Mouse (Mus musculus) left cerebral cortex, adult 11 months (tissue): ENCODE data around the gene Ankdd1a.

Experiments
- DNase-seq: peaks from one replicate; pipeline ENCODE4 v3.0.0; 2022; ENCODE audit warnings: low spot score

Gene Ankdd1a

GRCm38 (mm10) chr9:65519807-65520504 lies at the start of gene Ankdd1a:
TSS of gene Ankdd1a (minus strand) at chr9:65520193.
- DNase-seq, result peak; percentile 50

GRCm38 (mm10) chr9:65569491-65569971 lies 49.5 kb upstream of the Ankdd1a start:
- DNase-seq, result no peak

DNA sequence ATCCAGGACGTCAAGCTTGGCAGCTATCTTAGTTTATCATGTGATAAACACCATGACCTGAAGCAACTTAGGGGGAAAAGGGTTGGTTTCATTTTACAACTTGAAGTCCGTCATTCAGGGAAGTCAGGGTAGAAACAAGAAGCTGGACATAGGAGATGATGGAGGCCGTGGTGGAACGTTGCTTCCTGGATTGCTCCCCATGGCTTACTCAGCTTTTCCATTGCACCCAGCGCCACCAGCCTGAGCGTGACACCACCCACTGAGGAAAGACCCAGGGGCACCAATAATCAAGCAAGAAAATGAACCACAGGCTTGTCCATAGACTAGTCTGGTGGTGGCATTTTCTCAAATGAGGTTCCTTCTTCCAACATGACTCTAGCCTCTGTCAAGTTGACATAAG lies 48.8 kb upstream of the Ankdd1a start:
- DNase-seq, result no peak

- DNase-seq, result no peak
Observed at GRCm38 (mm10) chr9:65564698-65565097, 44.7 kb upstream of the Ankdd1a start.

DNA sequence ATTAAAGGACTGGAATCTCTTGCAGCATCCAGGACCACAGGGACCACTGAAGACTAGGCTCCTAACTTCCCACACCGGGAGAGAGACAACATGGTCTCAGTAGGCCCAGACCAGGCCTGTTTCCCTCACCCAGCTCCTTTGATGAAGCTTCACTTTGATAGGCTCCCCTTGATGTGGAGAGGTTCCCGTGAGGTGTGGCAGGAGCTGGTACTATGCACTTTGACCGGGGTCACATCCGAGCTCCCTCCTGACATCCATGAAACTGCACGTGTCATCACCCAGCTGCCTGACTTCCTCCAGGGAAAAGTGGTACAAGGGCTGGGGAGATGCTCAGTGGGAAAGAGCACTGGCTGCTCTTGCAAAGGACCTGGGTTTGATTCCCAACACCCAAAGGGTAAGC lies 43.1 kb upstream of the Ankdd1a start:
- no peak for DNase-seq

DNA sequence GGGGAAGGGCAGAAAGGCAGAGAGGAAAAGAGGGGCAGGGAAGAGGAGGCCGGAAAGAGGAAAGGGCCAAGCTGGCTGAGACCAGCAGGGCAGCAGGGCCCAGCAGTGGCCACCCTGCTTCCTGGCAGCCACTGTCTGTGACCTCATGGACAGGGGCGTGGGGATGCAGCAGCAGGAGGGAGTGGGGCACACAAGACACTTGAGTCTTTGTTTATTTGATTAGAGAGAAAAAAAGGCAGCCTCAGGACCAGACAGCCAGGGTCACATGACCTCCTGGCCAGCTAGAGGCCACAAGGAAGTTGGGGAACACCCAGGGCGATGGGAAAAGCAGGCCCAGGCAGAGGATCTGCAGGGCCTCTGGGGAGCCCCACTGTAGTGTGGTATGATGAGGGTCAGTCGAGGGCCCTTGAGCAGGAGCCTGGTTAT lies 42.1 kb upstream of the Ankdd1a start:
- peak; percentile 74 for DNase-seq

GRCm38 (mm10) chr9:65561016-65561415 lies 41.0 kb upstream of the Ankdd1a start:
- DNase-seq, result no peak

GRCm38 (mm10) chr9:65558806-65559205 lies 38.8 kb upstream of the Ankdd1a start:
- no peak for DNase-seq

DNA sequence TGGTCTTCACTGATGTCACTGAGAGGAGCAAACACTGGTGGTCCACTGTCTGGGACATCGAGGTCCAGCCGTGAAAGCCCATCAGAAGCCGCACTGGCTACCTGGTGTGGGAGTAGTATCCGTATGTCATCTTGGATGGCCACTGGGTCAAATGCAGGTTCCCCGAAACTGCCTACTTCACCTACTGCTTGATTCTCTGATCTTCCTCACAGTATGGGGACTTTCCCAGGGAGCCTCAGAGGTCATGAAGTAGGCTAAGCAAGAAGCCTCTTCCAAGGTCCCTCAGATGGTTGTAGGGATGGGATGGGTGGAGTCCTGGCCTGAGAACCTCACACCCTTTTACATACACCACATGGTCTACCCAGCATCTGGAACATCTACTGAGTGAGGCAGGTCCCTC lies 37.0 kb upstream of the Ankdd1a start:
- no peak for DNase-seq

GRCm38 (mm10) chr9:65556349-65556748 lies 36.4 kb upstream of the Ankdd1a start:
- DNase-seq, result no peak

- no peak for DNase-seq
Observed at GRCm38 (mm10) chr9:65555621-65556020, 35.6 kb upstream of the Ankdd1a start.

- DNase-seq, result no peak
Observed at GRCm38 (mm10) chr9:65555001-65555405, 35.0 kb upstream of the Ankdd1a start.

DNA sequence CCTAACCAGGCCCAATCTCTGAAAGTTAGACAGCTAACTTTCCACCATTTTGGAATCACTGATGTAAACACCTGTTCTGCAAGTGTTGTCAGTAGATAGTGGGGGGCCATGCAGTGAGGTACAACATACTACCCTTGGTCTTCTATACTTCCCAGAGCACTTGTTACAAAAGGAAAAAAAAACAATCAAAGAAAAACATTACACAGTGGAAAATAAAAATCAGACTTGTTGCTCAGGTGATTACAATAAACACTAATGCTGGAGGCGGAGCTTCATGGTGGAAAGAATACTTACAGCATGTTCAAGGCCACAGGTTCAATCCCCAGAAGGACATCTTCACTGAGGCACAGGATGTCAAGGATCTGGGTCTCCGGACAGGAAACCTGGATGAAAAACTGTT lies 32.7 kb upstream of the Ankdd1a start:
- no peak for DNase-seq

- no peak for DNase-seq
Observed at GRCm38 (mm10) chr9:65552141-65552540, 32.1 kb upstream of the Ankdd1a start.

DNA sequence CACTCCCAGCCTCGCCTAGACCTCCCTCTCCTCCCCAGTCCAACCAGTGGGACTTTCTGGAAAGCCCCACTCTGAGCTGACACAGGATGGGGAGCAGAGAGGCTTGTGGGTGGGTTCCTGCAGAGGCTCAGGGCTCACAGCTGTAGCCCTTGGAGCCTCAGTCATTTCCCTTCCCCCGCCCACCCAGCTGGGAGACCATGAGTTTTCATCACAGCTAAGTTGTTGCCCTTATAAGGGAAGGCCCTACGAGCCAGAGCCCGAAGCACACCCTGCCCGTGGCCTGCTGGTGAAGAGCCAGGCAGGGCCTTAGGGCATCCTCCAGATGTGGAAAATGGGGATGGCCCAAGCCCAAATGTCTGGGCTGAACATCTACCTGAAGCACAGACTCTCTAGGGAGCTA lies 31.0 kb upstream of the Ankdd1a start:
- DNase-seq, result no peak

GRCm38 (mm10) chr9:65550079-65550831 lies 30.3 kb upstream of the Ankdd1a start:
- DNase-seq, result no peak

DNA sequence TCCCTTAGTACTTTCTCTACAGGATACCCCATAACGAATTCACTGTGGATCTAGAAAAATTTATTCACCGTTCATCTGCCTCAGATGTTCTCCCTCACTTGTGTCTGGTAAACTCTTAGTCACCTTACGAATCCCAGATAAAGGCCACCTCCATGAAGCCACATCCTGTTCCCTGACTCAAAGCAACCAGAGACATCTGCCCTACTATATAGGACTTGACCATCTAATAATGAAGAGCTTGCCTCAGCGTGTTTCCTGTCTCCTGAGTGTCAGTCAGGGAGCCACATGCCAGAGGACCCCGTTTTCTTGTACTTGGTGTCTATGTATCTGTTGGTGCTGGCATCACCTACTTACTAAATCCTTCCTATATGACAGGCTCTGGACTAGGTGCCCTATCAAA lies 29.6 kb upstream of the Ankdd1a start:
- DNase-seq, result no peak

GRCm38 (mm10) chr9:65549139-65549538 lies 29.1 kb upstream of the Ankdd1a start:
- no peak for DNase-seq

GRCm38 (mm10) chr9:65548311-65548710 lies 28.3 kb upstream of the Ankdd1a start:
- DNase-seq, result no peak

- DNase-seq, result no peak
Observed at GRCm38 (mm10) chr9:65547844-65548243, 27.9 kb upstream of the Ankdd1a start.

- no peak for DNase-seq
Observed at GRCm38 (mm10) chr9:65547111-65547510, 27.1 kb upstream of the Ankdd1a start.

DNA sequence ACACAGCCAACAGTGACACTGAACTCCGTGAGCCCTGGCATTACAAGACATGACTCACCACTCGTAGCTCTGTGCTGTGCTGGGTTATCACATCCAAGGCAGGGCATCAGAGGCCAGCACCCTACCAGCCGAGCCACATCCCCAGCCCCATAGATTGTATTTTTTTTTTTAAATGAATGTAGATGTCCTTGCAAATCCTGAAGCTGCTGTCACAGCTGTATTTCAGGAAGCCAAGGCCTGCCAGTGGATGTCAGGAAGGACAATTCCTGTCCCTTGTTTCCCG lies 26.4 kb upstream of the Ankdd1a start:
- no peak for DNase-seq

- no peak for DNase-seq
Observed at GRCm38 (mm10) chr9:65545635-65546412, 25.8 kb upstream of the Ankdd1a start.
